Mouse (Mus musculus): Measurements from ENCODE around the gene Slit2. TPM values are rescaled to one million over a fixed set of nuclear protein-coding genes. Genes with fewer than 3 reads are reported as not detected.

The Slit2 gene
- polyA plus RNA-seq (2012; rRNA removed) = 1.1 and 1.5 TPM in 2 replicates

DNA sequence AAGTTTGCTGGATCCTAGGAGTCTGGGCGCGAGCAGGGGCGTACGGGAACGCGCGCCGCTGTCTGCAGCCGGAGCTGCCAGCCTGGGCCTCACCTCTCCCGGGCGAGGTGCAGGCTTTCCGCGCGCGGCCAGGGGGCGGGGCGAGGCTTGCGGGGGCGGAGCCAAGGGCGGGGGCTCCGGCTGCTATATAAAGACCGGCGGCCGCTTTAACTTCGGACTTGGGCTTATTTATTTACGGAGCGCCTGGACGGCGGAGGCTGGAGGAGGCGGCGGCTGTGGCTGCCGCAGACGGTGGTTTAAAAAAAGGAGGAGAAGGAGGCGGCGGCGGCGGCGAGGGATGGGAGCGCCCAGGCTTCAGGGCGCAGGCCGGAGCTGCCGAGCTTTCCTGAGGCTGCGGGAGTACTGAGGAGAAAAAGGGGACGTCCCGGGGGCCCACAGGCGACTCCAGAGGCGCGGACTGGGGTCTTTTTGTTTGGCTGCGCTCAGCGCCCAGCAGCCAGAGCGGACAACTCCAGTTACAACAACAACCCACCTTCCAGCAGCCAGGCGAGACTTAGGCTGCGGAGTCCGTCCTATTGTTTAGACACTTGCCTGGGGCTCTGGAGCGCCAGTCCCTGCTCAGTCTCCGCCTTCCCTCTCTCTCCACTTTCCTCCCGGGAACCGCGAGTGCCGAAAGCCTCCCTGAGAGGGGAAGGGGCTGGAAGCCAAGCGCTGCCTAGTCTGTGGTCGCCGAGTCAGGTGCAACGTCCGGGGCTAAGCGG, at the start of gene Slit2:
Gene Slit2, plus strand, starts transcription at position 198 of the 761 bp plus-strand sequence.
- Histone ChIP-seq H3K27me3 (ENCODE audit: control insufficient read depth, insufficient read depth, low read length) (no peaks in the 10 kb centered on the region), H3K4me1 (ENCODE audit: control insufficient read depth, insufficient read depth, low read length) (peaks cover 19% of the 10 kb centered on the region), H3K36me3 (ENCODE audit: control insufficient read depth, insufficient read depth, low read length) (no peaks in the 10 kb centered on the region)

GRCm38 (mm10) chr5:47938586-47939372, 44.2 kb upstream of the Slit2 start:
- H3K4me1 ChIP-seq (ENCODE audit: control insufficient read depth, insufficient read depth, low read length) = no peaks in the 10 kb centered on the region
- H3K36me3 ChIP-seq (ENCODE audit: control insufficient read depth, insufficient read depth, low read length) = no peaks in the 10 kb centered on the region
- H3K27ac ChIP-seq (ENCODE audit: control insufficient read depth, insufficient read depth, low read depth, low read length) = no peak overlapping the region

More for the DNA sequence above, at the start of gene Slit2:
- Histone ChIP-seq H3K4me3 (ENCODE audit: control insufficient read depth, low read depth, low read length) (peak within 1 kb of the TSS; percentile 91), H3K27ac (ENCODE audit: control insufficient read depth, insufficient read depth, low read depth, low read length) (no peak within 1 kb of the TSS)
- TF ChIP-seq POLR2A (IDR thresholded peaks at IDR 0.05; ENCODE audit: control insufficient read depth, low read depth, low read length) (no peak), CTCF (IDR thresholded peaks at IDR 0.05; ENCODE audit: control insufficient read depth, insufficient read depth, insufficient replicate concordance, low read depth, low read length) (no peak)

DNA sequence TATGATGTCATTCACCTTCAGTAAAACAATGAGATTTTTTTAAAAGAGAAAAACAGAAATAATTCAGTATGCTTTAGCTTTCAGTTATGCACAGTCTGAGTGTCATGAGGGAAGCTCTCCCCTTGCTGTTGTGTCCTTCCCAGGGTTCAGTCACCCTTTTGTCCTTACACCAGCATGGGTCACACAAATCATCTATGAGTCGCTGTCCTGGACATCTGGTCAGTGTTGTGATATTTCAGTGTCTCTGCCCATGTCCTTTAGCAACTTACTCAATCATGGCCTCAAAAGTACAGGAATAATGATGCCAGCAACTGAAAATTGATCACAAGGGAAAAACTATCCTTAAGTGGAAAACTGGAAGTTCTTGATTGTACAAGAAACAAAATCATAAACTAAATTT, 26.5 kb upstream of the Slit2 start:
- no peak overlapping the region for H3K27ac ChIP-seq (ENCODE audit: control insufficient read depth, insufficient read depth, low read depth, low read length)
- no peak for TF ChIP-seq CTCF (IDR thresholded peaks at IDR 0.05; ENCODE audit: control insufficient read depth, insufficient read depth, insufficient replicate concordance, low read depth, low read length)
- TF ChIP-seq POLR2A (IDR thresholded peaks at IDR 0.05; ENCODE audit: control insufficient read depth, low read depth, low read length) = no peak

More at GRCm38 (mm10) chr5:47938586-47939372, 44.2 kb upstream of the Slit2 start:
- Histone ChIP-seq H3K4me3 (ENCODE audit: control insufficient read depth, low read depth, low read length) (no peak overlapping the region), H3K27me3 (ENCODE audit: control insufficient read depth, insufficient read depth, low read length) (no peaks in the 10 kb centered on the region)
- TF ChIP-seq CTCF (IDR thresholded peaks at IDR 0.05; ENCODE audit: control insufficient read depth, insufficient read depth, insufficient replicate concordance, low read depth, low read length) = no peak
- TF ChIP-seq POLR2A (IDR thresholded peaks at IDR 0.05; ENCODE audit: control insufficient read depth, low read depth, low read length) = no peak

DNA sequence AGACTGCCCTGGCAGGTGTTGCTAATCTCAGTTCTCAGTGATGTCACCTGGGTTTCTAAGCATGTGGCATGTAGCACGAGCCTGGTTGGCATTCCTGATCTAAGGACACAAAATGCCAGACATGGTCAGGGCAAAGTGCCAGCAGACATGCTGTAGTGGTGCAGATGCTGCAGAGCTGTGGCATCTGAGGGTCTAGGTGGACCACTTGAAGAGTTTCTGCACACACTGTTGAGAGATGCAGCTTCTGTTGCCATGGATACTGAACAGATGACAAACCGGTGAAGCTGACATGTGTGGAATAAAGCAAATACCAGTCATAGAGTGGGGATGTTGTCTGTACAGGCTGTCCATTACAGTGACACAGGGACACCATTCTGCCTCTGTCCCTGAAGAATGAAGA, 7.1 kb upstream of the Slit2 start:
- Histone ChIP-seq H3K27ac (ENCODE audit: control insufficient read depth, insufficient read depth, low read depth, low read length) (no peak overlapping the region), H3K4me1 (ENCODE audit: control insufficient read depth, insufficient read depth, low read length) (no peaks in the 10 kb centered on the region)

More for the DNA sequence above, 26.5 kb upstream of the Slit2 start:
- no peaks in the 10 kb centered on the region for H3K36me3 ChIP-seq (ENCODE audit: control insufficient read depth, insufficient read depth, low read length)
- no peaks in the 10 kb centered on the region for H3K4me1 ChIP-seq (ENCODE audit: control insufficient read depth, insufficient read depth, low read length)
- no peak overlapping the region for H3K4me3 ChIP-seq (ENCODE audit: control insufficient read depth, low read depth, low read length)
- H3K27me3 ChIP-seq (ENCODE audit: control insufficient read depth, insufficient read depth, low read length) = no peaks in the 10 kb centered on the region

DNA sequence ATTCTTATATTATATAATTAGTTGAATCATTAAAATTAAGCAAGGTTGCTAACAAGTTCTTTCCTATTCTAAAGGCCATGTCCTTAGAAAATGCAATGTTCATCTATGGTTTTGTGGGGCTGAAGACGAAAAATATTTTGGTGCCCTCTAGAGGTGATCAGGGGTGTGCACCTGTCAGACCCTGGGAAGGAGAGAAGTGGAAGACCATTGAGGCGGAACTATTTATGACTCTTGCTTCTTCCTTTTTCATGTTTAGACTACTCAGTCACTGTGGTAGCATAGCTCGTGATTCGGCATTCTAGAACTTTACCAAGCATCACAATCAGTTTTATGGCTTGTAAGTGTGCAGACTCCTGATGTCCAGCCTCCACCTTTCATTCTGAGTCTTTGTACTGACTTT, 3.6 kb upstream of the Slit2 start:
- no peak overlapping the region for H3K27ac ChIP-seq (ENCODE audit: control insufficient read depth, insufficient read depth, low read depth, low read length)
- TF ChIP-seq CTCF (IDR thresholded peaks at IDR 0.05; ENCODE audit: control insufficient read depth, insufficient read depth, insufficient replicate concordance, low read depth, low read length) (no peak), POLR2A (IDR thresholded peaks at IDR 0.05; ENCODE audit: control insufficient read depth, low read depth, low read length) (no peak)
- no peak overlapping the region for H3K4me3 ChIP-seq (ENCODE audit: control insufficient read depth, low read depth, low read length)

More for the DNA sequence above, 7.1 kb upstream of the Slit2 start:
- H3K27me3 ChIP-seq (ENCODE audit: control insufficient read depth, insufficient read depth, low read length) = no peaks in the 10 kb centered on the region
- no peak for TF ChIP-seq POLR2A (IDR thresholded peaks at IDR 0.05; ENCODE audit: control insufficient read depth, low read depth, low read length)
- TF ChIP-seq CTCF (IDR thresholded peaks at IDR 0.05; ENCODE audit: control insufficient read depth, insufficient read depth, insufficient replicate concordance, low read depth, low read length) = no peak
- H3K36me3 ChIP-seq (ENCODE audit: control insufficient read depth, insufficient read depth, low read length) = no peaks in the 10 kb centered on the region
- no peak overlapping the region for H3K4me3 ChIP-seq (ENCODE audit: control insufficient read depth, low read depth, low read length)

GRCm38 (mm10) chr5:47980459-47980858, 2.5 kb upstream of the Slit2 start:
- Histone ChIP-seq H3K4me1 (ENCODE audit: control insufficient read depth, insufficient read depth, low read length) (peaks cover 16% of the 10 kb centered on the region), H3K36me3 (ENCODE audit: control insufficient read depth, insufficient read depth, low read length) (no peaks in the 10 kb centered on the region), H3K27me3 (ENCODE audit: control insufficient read depth, insufficient read depth, low read length) (no peaks in the 10 kb centered on the region), H3K27ac (ENCODE audit: control insufficient read depth, insufficient read depth, low read depth, low read length) (no peak overlapping the region), H3K4me3 (ENCODE audit: control insufficient read depth, low read depth, low read length) (no peak overlapping the region)
- TF ChIP-seq CTCF (IDR thresholded peaks at IDR 0.05; ENCODE audit: control insufficient read depth, insufficient read depth, insufficient replicate concordance, low read depth, low read length) (no peak), POLR2A (IDR thresholded peaks at IDR 0.05; ENCODE audit: control insufficient read depth, low read depth, low read length) (no peak)

More for the DNA sequence above, 3.6 kb upstream of the Slit2 start:
- H3K4me1 ChIP-seq (ENCODE audit: control insufficient read depth, insufficient read depth, low read length) = peaks cover 12% of the 10 kb centered on the region
- no peaks in the 10 kb centered on the region for H3K36me3 ChIP-seq (ENCODE audit: control insufficient read depth, insufficient read depth, low read length)
- H3K27me3 ChIP-seq (ENCODE audit: control insufficient read depth, insufficient read depth, low read length) = no peaks in the 10 kb centered on the region

GRCm38 (mm10) chr5:47981951-47982350, 987 bp upstream of the Slit2 start:
- Histone ChIP-seq H3K4me1 (ENCODE audit: control insufficient read depth, insufficient read depth, low read length) (peaks cover 19% of the 10 kb centered on the region), H3K27me3 (ENCODE audit: control insufficient read depth, insufficient read depth, low read length) (no peaks in the 10 kb centered on the region), H3K27ac (ENCODE audit: control insufficient read depth, insufficient read depth, low read depth, low read length) (no peak overlapping the region), H3K4me3 (ENCODE audit: control insufficient read depth, low read depth, low read length) (no peak overlapping the region), H3K36me3 (ENCODE audit: control insufficient read depth, insufficient read depth, low read length) (no peaks in the 10 kb centered on the region)
- TF ChIP-seq POLR2A (IDR thresholded peaks at IDR 0.05; ENCODE audit: control insufficient read depth, low read depth, low read length) (no peak), CTCF (IDR thresholded peaks at IDR 0.05; ENCODE audit: control insufficient read depth, insufficient read depth, insufficient replicate concordance, low read depth, low read length) (no peak)

Measured in testis, adult 2 months (tissue).